16 mouse cellular contexts compared by ENCODE assay signal in the genomic region with DNA sequence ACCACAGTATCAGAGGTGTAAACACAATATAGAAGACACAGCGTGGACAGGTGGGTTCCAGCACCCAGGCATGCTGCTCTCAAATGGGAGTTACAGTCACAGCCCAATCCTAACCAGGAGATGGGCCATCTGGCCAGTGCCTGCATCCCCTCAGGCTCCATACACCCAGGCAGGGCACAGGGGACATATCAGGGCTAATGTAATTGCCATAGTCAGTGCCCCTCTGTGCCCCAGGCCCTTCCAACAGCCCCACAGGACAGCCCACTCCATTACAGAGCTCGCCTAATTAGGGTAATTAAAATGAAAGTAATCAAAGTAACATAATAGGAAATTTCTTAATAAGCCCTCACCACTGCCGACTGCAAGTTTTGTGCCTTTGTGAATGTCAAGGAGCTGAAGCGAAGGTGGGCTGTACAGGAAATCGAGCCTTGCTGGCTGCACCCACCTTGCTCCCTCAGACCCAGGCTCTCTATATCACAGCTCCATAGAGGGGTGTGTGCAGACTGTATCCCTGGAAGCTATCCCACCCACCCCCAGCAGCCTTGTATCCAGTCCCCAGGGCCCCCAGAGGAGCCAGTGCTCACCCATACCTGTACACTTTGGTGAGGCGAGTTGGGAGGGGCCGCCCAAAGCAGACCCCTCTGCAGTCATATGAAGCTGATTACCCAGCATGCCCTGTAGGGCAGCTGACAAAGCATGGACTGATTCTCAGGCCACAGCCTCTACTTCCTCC. TPM values are rescaled to one million over a fixed set of nuclear protein-coding genes. Genes with fewer than 3 reads are reported as not detected.
DNase-seq lines count a peak whose midpoint lies in the region; ATAC-seq and TF ChIP-seq lines count a peak whose summit lies in the region.
"Had no signal": no experiment of that assay in that cellular context is flagged by ENCODE, and none has a peak within 500 bp of the region (broad histone marks: within the 10 kb centered on the region; RNA-seq: fewer than 3 reads in every experiment).

No protein-coding gene starts in this region.

- TF ChIP-seq CTCF in stomach, postnatal 0 days (IDR thresholded peaks at IDR 0.05; ENCODE audit: low read depth): no peak

- 0 out of 2 replicates have a peak, but pooled peaks have one; percentile 15 for ATAC-seq in intestine, embryonic 15.5 days
- no peak for ATAC-seq in intestine, embryonic 16.5 days
- no peak for ATAC-seq in midbrain, embryonic 14.5 days (ENCODE audit: low FRiP score, low TSS enrichment)
- peak; percentile 51; the same call in 1 of the 2 replicates for ATAC-seq in hindbrain, embryonic 16.5 days
- 0 out of 2 replicates have a peak, but pooled peaks have one; percentile 9 for ATAC-seq in stomach, postnatal 0 days (ENCODE audit: low FRiP score, low TSS enrichment)
- no peak for ATAC-seq in megakaryocyte progenitor cell, adult 5-6 weeks (replicated peaks; ENCODE audit: poor library complexity)
- ATAC-seq: forebrain, embryonic 15.5 days had no signal

- TF ChIP-seq EP300 in stomach, postnatal 0 days (optimal IDR thresholded peaks at IDR 0.05): no peak

- H3K27ac ChIP-seq in intestine, embryonic 15.5 days: no peak overlapping the region
- H3K27ac ChIP-seq in intestine, embryonic 16.5 days (ENCODE audit: low read length): no peak overlapping the region
- H3K27ac ChIP-seq in midbrain, embryonic 14.5 days (replicated peaks; ENCODE audit: low read depth, low read length): no peak overlapping the region
- H3K27ac ChIP-seq in midbrain, embryonic 10.5 days (replicated peaks): no peak overlapping the region
- H3K27ac ChIP-seq in hindbrain, embryonic 16.5 days (ENCODE audit: low read depth, low read length): no peak overlapping the region
- H3K27ac ChIP-seq in stomach, postnatal 0 days (replicated peaks): no peak overlapping the region
- H3K27ac ChIP-seq: forebrain, embryonic 15.5 days; limb, embryonic 13.5 days had no signal

- H3K4me2 ChIP-seq in intestine, embryonic 15.5 days (replicated peaks): no peak overlapping the region
- H3K4me2 ChIP-seq in intestine, embryonic 16.5 days (ENCODE audit: low read depth, low read length): no peak overlapping the region
- no peak overlapping the region for H3K4me2 ChIP-seq in midbrain, embryonic 14.5 days (ENCODE audit: low read length)
- no peak overlapping the region for H3K4me2 ChIP-seq in hindbrain, embryonic 16.5 days (ENCODE audit: low read length)
- no peak overlapping the region for H3K4me2 ChIP-seq in stomach, postnatal 0 days (replicated peaks; ENCODE audit: low read depth)
- H3K4me2 ChIP-seq: forebrain, embryonic 15.5 days; heart, embryonic 12.5 days; limb, embryonic 13.5 days had no signal

- no peaks in the 10 kb centered on the region for H3K36me3 ChIP-seq in intestine, embryonic 15.5 days
- H3K36me3 ChIP-seq in intestine, embryonic 16.5 days (ENCODE audit: control insufficient read depth, insufficient read depth, low read length): no peaks in the 10 kb centered on the region
- H3K36me3 ChIP-seq in midbrain, embryonic 14.5 days (ENCODE audit: control insufficient read depth, insufficient read depth, low read length): no peaks in the 10 kb centered on the region
- H3K36me3 ChIP-seq in midbrain, embryonic 10.5 days: no peaks in the 10 kb centered on the region
- no peaks in the 10 kb centered on the region for H3K36me3 ChIP-seq in hindbrain, embryonic 16.5 days (ENCODE audit: control insufficient read depth, insufficient read depth, low read length)
- H3K36me3 ChIP-seq in stomach, postnatal 0 days (ENCODE audit: control insufficient read depth, insufficient read depth, low read length): no peaks in the 10 kb centered on the region
- H3K36me3 ChIP-seq: forebrain, embryonic 15.5 days; heart, embryonic 12.5 days; limb, embryonic 13.5 days had no signal

- no peaks in the 10 kb centered on the region for H3K4me1 ChIP-seq in intestine, embryonic 15.5 days (replicated peaks)
- no peaks in the 10 kb centered on the region for H3K4me1 ChIP-seq in intestine, embryonic 16.5 days (ENCODE audit: control insufficient read depth, insufficient read depth, low read length)
- 0 out of 2 replicates have a peak, but pooled peaks cover 3% of the 10 kb centered on the region for H3K4me1 ChIP-seq in midbrain, embryonic 14.5 days (ENCODE audit: control insufficient read depth, insufficient read depth, low read length)
- peaks cover 17% of the 10 kb centered on the region for H3K4me1 ChIP-seq in midbrain, embryonic 10.5 days
- H3K4me1 ChIP-seq in hindbrain, embryonic 16.5 days (ENCODE audit: control insufficient read depth, insufficient read depth, low read depth, low read length): peaks cover 7% of the 10 kb centered on the region; the same call in 1 of the 2 replicates
- no peaks in the 10 kb centered on the region for H3K4me1 ChIP-seq in stomach, postnatal 0 days (replicated peaks; ENCODE audit: control insufficient read depth, insufficient read depth)
- H3K4me1 ChIP-seq: heart, embryonic 12.5 days had no signal

- no peak overlapping the region for H3K9ac ChIP-seq in intestine, embryonic 15.5 days
- no peak overlapping the region for H3K9ac ChIP-seq in intestine, embryonic 16.5 days (ENCODE audit: low read depth, low read length)
- H3K9ac ChIP-seq in midbrain, embryonic 14.5 days (replicated peaks; ENCODE audit: low read length): no peak overlapping the region
- H3K9ac ChIP-seq in hindbrain, embryonic 16.5 days (ENCODE audit: low read depth, low read length): no peak overlapping the region
- no peak overlapping the region for H3K9ac ChIP-seq in stomach, postnatal 0 days (ENCODE audit: low read length)
- H3K9ac ChIP-seq: forebrain, embryonic 15.5 days; heart, embryonic 12.5 days; limb, embryonic 13.5 days; liver, postnatal 0 days had no signal

- no peaks in the 10 kb centered on the region for H3K9me3 ChIP-seq in intestine, embryonic 15.5 days
- no peaks in the 10 kb centered on the region for H3K9me3 ChIP-seq in intestine, embryonic 16.5 days (ENCODE audit: control insufficient read depth, low read length)
- H3K9me3 ChIP-seq in midbrain, embryonic 14.5 days (ENCODE audit: control insufficient read depth, low read length): no peaks in the 10 kb centered on the region
- no peaks in the 10 kb centered on the region for H3K9me3 ChIP-seq in midbrain, embryonic 10.5 days (replicated peaks)
- H3K9me3 ChIP-seq in hindbrain, embryonic 16.5 days (ENCODE audit: control insufficient read depth, low read length): no peaks in the 10 kb centered on the region
- no peaks in the 10 kb centered on the region for H3K9me3 ChIP-seq in stomach, postnatal 0 days (ENCODE audit: control insufficient read depth, low read length)
- H3K9me3 ChIP-seq: forebrain, embryonic 15.5 days; heart, embryonic 12.5 days; limb, embryonic 13.5 days had no signal

- WGBS in intestine, embryonic 15.5 days: 77% methylated on average over 7 of the region's 7 CpGs
- WGBS in intestine, embryonic 16.5 days: 75% methylated on average over 7 of the region's 7 CpGs
- 75% methylated on average over 7 of the region's 7 CpGs for WGBS in midbrain, embryonic 14.5 days
- 81% methylated on average over 7 of the region's 7 CpGs for WGBS in midbrain, embryonic 10.5 days
- WGBS in hindbrain, embryonic 16.5 days: 58% methylated on average over 7 of the region's 7 CpGs
- WGBS in stomach, postnatal 0 days: 76% methylated on average over 7 of the region's 7 CpGs

- no peaks in the 10 kb centered on the region; the same call in 1 of the 2 replicates for H3K27me3 ChIP-seq in intestine, embryonic 15.5 days (replicated peaks)
- H3K27me3 ChIP-seq in intestine, embryonic 16.5 days (replicated peaks; ENCODE audit: control insufficient read depth, insufficient read depth, low read length): no peaks in the 10 kb centered on the region
- H3K27me3 ChIP-seq in midbrain, embryonic 14.5 days (ENCODE audit: control insufficient read depth, insufficient read depth, low read length): no peaks in the 10 kb centered on the region
- peaks cover 49% of the 10 kb centered on the region for H3K27me3 ChIP-seq in midbrain, embryonic 10.5 days (ENCODE audit: low read depth, poor library complexity, severe bottlenecking)
- peaks cover 9% of the 10 kb centered on the region for H3K27me3 ChIP-seq in hindbrain, embryonic 16.5 days (replicated peaks; ENCODE audit: control insufficient read depth, insufficient read depth, low read length)
- no peaks in the 10 kb centered on the region for H3K27me3 ChIP-seq in stomach, postnatal 0 days (ENCODE audit: control insufficient read depth, insufficient read depth, low read length)

- no peak overlapping the region for H3K4me3 ChIP-seq in intestine, embryonic 15.5 days (replicated peaks)
- H3K4me3 ChIP-seq in intestine, embryonic 16.5 days (ENCODE audit: low read length): no peak overlapping the region
- H3K4me3 ChIP-seq in midbrain, embryonic 14.5 days (replicated peaks; ENCODE audit: low read depth, low read length): no peak overlapping the region
- H3K4me3 ChIP-seq in midbrain, embryonic 10.5 days: no peak overlapping the region
- H3K4me3 ChIP-seq in hindbrain, embryonic 16.5 days (ENCODE audit: low read length): no peak overlapping the region
- H3K4me3 ChIP-seq in stomach, postnatal 0 days (ENCODE audit: low read depth, low read length): no peak overlapping the region
- H3K4me3 ChIP-seq: forebrain, embryonic 15.5 days; heart, embryonic 12.5 days; limb, embryonic 13.5 days had no signal

- DNase-seq in midbrain, embryonic 14.5 days: peak; percentile 45
- no peak for DNase-seq in midbrain, embryonic 10.5 days (ENCODE audit: low spot score)
- DNase-seq in stomach, postnatal 0 days (ENCODE audit: low spot score): no peak
- no peak for DNase-seq in lung, postnatal 36 days
- DNase-seq: right cerebral cortex, adult 18-20 months had no signal

RNA-seq across cellular contexts. Expression of a gene that starts 0.9 kb away (rescaled TPM):
- polyA plus RNA-seq in intestine, embryonic 15.5 days (2015; fragmentation: Nextera tagmentation; extraction: Ambion mirVana): 0.10 TPM in 1 of 2 replicates, not detected in the other
- polyA plus RNA-seq in intestine, embryonic 16.5 days (2015; fragmentation: Nextera tagmentation; extraction: Ambion mirVana): 0.06 and 0.12 TPM in 2 replicates
- 1.8 TPM in 2 replicates for polyA plus RNA-seq in midbrain, embryonic 14.5 days (2014; fragmentation: Nextera tagmentation; extraction: Ambion mirVana)
- polyA plus RNA-seq in midbrain, embryonic 10.5 days (2016; fragmentation: Nextera tagmentation; extraction: Ambion mirVana): 0.22 and 0.57 TPM in 2 replicates
- polyA plus RNA-seq in hindbrain, embryonic 16.5 days (2015; fragmentation: Nextera tagmentation; extraction: Ambion mirVana): 2.0 and 2.3 TPM in 2 replicates
- polyA plus RNA-seq in stomach, postnatal 0 days (2015; fragmentation: Nextera tagmentation; extraction: Ambion mirVana): 0.06 and 0.10 TPM in 2 replicates
- not detected in 2 replicates for total RNA-seq in megakaryocyte progenitor cell, adult 5-6 weeks (2015)
- not detected in 2 replicates for total RNA-seq in megakaryocyte progenitor cell, adult 5-6 weeks (2017)
- total RNA-seq: MEL; monocyte, adult 5-6 weeks had no signal
- polyA plus RNA-seq: intestine, postnatal 0 days; liver, postnatal 0 days had no signal

RNA-seq across cellular contexts. Expression of a gene that starts 33.0 kb away (rescaled TPM):
- 0.20 and 0.34 TPM in 2 replicates for polyA plus RNA-seq in intestine, embryonic 15.5 days (2015; fragmentation: Nextera tagmentation; extraction: Ambion mirVana)
- 0.10 and 0.39 TPM in 2 replicates for polyA plus RNA-seq in intestine, embryonic 16.5 days (2015; fragmentation: Nextera tagmentation; extraction: Ambion mirVana)
- 0.50 and 0.53 TPM in 2 replicates for polyA plus RNA-seq in midbrain, embryonic 14.5 days (2014; fragmentation: Nextera tagmentation; extraction: Ambion mirVana)
- polyA plus RNA-seq in midbrain, embryonic 10.5 days (2016; fragmentation: Nextera tagmentation; extraction: Ambion mirVana): 0.20 and 0.35 TPM in 2 replicates
- polyA plus RNA-seq in hindbrain, embryonic 16.5 days (2015; fragmentation: Nextera tagmentation; extraction: Ambion mirVana): 0.70 and 0.93 TPM in 2 replicates
- not detected in 2 replicates for polyA plus RNA-seq in stomach, postnatal 0 days (2015; fragmentation: Nextera tagmentation; extraction: Ambion mirVana)
- total RNA-seq in megakaryocyte progenitor cell, adult 5-6 weeks (2015): not detected in 2 replicates
- not detected in 2 replicates for total RNA-seq in megakaryocyte progenitor cell, adult 5-6 weeks (2017)

Comparison
In these comparisons a context has a peak if more than half of its experiments do, and no peak if none do; other contexts are left out.
1. ATAC-seq: peak in intestine, embryonic 15.5 days (single experiment), hindbrain, embryonic 16.5 days (single experiment) and stomach, postnatal 0 days (single experiment); none in intestine, embryonic 16.5 days (single experiment), midbrain, embryonic 14.5 days (single experiment) and megakaryocyte progenitor cell, adult 5-6 weeks (single experiment).